Mouse (Mus musculus) myocyte (in vitro differentiated cells): ENCODE data around the gene Ctdnep1. TPM values are rescaled to one million over a fixed set of nuclear protein-coding genes. Genes with fewer than 3 reads are reported as not detected.

ENCODE experiments used
- H3K27me3 ChIP-seq: one replicate; pipeline ENCODE4 v1.6.1; 2011; ENCODE audit not compliant: control insufficient read depth, insufficient read depth, insufficient read length
- H3K36me3 ChIP-seq: one replicate; pipeline ENCODE4 v1.6.1; 2011; ENCODE audit not compliant: control insufficient read depth, insufficient read depth
- H3K4me2 ChIP-seq: one replicate; pipeline ENCODE4 v1.6.1; 2011; ENCODE audit warnings: low read depth, control low read depth
- H3K4me3 ChIP-seq: one replicate; pipeline ENCODE4 v1.5.1; 2011; ENCODE audit warnings: mild to moderate bottlenecking, control low read depth, moderate library complexity
- H3K79me2 ChIP-seq: one replicate; pipeline ENCODE4 v1.6.1; 2011; ENCODE audit not compliant: control insufficient read depth, insufficient read depth
- H3ac ChIP-seq: one replicate; pipeline ENCODE4 v1.6.1; 2011; ENCODE audit not compliant: control insufficient read depth, insufficient read length
- CEBPB ChIP-seq: IDR thresholded peaks from 2 replicates; pipeline ENCODE4 v1.6.1; 2011; ENCODE audit warnings: mild to moderate bottlenecking, moderate library complexity; ENCODE audit not compliant: poor library complexity, insufficient read depth, severe bottlenecking
- E2F4 ChIP-seq: IDR thresholded peaks from one replicate; pipeline ENCODE4 v1.6.1; 2011; ENCODE audit warnings: mild to moderate bottlenecking, control low read depth, moderate library complexity; ENCODE audit not compliant: insufficient read depth
- MAX ChIP-seq: IDR thresholded peaks from one replicate; pipeline ENCODE4 v1.6.1; 2011; ENCODE audit warnings: low read depth, mild to moderate bottlenecking, control low read depth
- MYOD1 ChIP-seq, 3 experiments: IDR thresholded peaks; one replicate each; pipeline ENCODE4 v1.6.1; 2011; ENCODE audit warnings: control low read depth in 2 of 3, low read depth in 2 of 3, mild to moderate bottlenecking in 2 of 3, moderate library complexity in 1 of 3; ENCODE audit not compliant: insufficient read length in 2 of 3, control insufficient read depth in 1 of 3
- MYOG ChIP-seq, 3 experiments: IDR thresholded peaks; one replicate each; pipeline ENCODE4 v1.6.1; 2011; ENCODE audit warnings: control low read depth in 2 of 3, low read depth in 2 of 3, mild to moderate bottlenecking in 2 of 3; ENCODE audit not compliant: insufficient read length in 2 of 3, control insufficient read depth in 1 of 3, insufficient read depth in 1 of 3
- POLR2A ChIP-seq: IDR thresholded peaks from one replicate; pipeline ENCODE4 v1.6.1; 2011; ENCODE audit warnings: low read depth, mild to moderate bottlenecking, control low read depth, moderate library complexity; ENCODE audit not compliant: insufficient read length
- POLR2AphosphoS2 ChIP-seq: IDR thresholded peaks from one replicate; pipeline ENCODE4 v1.6.1; 2011; ENCODE audit warnings: low read depth, control low read depth; ENCODE audit not compliant: insufficient read length
- REST ChIP-seq: IDR thresholded peaks from one replicate; pipeline ENCODE4 v1.6.1; 2011; ENCODE audit warnings: mild to moderate bottlenecking, control low read depth, moderate library complexity; ENCODE audit not compliant: insufficient read depth, insufficient read length
- SRF ChIP-seq: IDR thresholded peaks from one replicate; pipeline ENCODE4 v1.6.1; 2011; ENCODE audit warnings: low read depth; ENCODE audit not compliant: control insufficient read depth, insufficient read length
- TCF12 ChIP-seq: IDR thresholded peaks from one replicate; pipeline ENCODE4 v1.6.1; 2011; ENCODE audit warnings: mild to moderate bottlenecking, control low read depth; ENCODE audit not compliant: poor library complexity, insufficient read depth, severe bottlenecking
- TCF3 ChIP-seq: IDR thresholded peaks from one replicate; pipeline ENCODE4 v1.6.1; 2011; ENCODE audit warnings: low read depth, control low read depth; ENCODE audit not compliant: insufficient read length
- USF1 ChIP-seq: IDR thresholded peaks from one replicate; pipeline ENCODE4 v1.6.1; 2011; ENCODE audit warnings: low read depth, mild to moderate bottlenecking, control low read depth, moderate library complexity
- polyA plus RNA-seq: library from polyadenylated mRNA; unstranded; fragments of >200 nt; fragmentation: generic; extraction: Trizol; gene quantifications from one replicate; pipeline ENCODE4 v1.2.1, GENCODE M21; 2012; ENCODE audit warnings: missing spikeins

Ctdnep1 gene
- polyA plus RNA-seq, 1 experiment: 146 TPM

DNA sequence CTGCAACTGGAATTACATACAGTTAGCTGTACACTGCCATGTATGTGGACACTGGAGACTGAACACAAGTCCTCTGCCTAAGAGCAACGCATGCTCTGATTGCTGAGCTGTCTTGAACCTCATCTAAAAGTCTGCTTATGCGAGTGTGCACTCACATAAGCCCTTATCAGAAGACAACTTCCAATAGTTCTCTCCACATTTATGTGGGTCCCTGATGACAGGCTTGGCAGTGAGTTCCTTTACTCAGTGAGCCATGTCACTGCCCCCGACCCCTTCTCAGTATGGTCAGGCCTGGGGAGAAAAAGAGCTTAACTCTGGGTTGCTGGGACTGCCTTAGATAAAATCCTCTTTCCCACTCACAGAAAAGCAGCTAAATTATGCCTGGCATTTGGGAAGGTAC is 35.7 kb downstream of the Ctdnep1 start, which contains the start of gene Dlg4:
TSS of gene Dlg4 (plus strand) at position 274 of the 400 bp plus-strand sequence.
- peaks cover 12% of the 10 kb centered on the region for H3K36me3 ChIP-seq
- no peak for TF ChIP-seq E2F4
- no peak for TF ChIP-seq SRF
- H3K27me3 ChIP-seq: no peaks in the 10 kb centered on the region
- H3K4me3 ChIP-seq: peak within 1 kb of the TSS; percentile 43
- no peak within 1 kb of the TSS for H3ac ChIP-seq
- peaks cover 20% of the 10 kb centered on the region for H3K79me2 ChIP-seq
- H3K4me2 ChIP-seq: peak within 1 kb of the TSS; percentile 81

DNA sequence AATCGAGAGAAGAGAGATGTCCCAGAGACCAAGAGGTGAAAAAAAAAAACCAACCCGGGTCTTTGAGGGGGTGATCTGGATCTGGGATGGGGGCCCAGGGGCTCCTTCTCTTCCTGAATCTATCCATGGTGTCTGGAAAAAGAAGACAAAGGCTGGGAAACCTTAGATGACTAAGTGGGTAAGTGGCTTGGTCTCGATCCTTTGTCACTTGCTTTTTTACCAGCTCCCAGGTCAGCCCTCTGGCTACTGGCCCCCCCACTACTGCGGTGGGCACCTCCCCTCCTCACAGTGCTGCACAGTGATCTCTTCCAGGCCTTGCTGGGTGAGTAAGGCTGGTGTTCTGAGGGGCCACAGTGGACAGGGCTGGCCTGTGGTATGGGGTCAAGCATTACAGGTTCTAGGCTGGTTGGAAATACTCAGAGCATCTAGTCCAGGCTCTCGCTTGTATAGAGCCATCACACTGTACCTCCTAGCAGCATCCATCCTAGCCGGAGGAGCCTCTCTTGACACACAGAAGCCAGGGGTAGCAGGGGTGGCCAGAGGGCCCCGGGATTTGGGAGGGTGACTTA is 36.3 kb downstream of the Ctdnep1 start:
- no peak for TF ChIP-seq MYOD1 (IDR thresholded peaks at IDR 0.05; ENCODE audit: control insufficient read depth in 1 of 3, insufficient read length in 2 of 3, low read depth in 2 of 3)
- no peak for TF ChIP-seq POLR2A
- no peak for TF ChIP-seq POLR2AphosphoS2
- no peak for TF ChIP-seq SRF
- TF ChIP-seq E2F4: no peak
- TF ChIP-seq TCF12: no peak
- no peak for TF ChIP-seq USF1
- TF ChIP-seq MAX: no peak
- TF ChIP-seq TCF3: no peak
- TF ChIP-seq MYOG (IDR thresholded peaks at IDR 0.05; ENCODE audit: control insufficient read depth in 1 of 3, insufficient read depth in 1 of 3, insufficient read length in 2 of 3, low read depth in 2 of 3): no peak
- no peak for TF ChIP-seq REST
- no peak for TF ChIP-seq CEBPB
- Histone ChIP-seq H3K4me2 (peak overlapping the region; percentile 81), H3K27me3 (no peaks in the 10 kb centered on the region), H3ac (no peak overlapping the region), H3K4me3 (peak overlapping the region; percentile 43), H3K79me2 (peaks cover 26% of the 10 kb centered on the region), H3K36me3 (peaks cover 6% of the 10 kb centered on the region)

DNA sequence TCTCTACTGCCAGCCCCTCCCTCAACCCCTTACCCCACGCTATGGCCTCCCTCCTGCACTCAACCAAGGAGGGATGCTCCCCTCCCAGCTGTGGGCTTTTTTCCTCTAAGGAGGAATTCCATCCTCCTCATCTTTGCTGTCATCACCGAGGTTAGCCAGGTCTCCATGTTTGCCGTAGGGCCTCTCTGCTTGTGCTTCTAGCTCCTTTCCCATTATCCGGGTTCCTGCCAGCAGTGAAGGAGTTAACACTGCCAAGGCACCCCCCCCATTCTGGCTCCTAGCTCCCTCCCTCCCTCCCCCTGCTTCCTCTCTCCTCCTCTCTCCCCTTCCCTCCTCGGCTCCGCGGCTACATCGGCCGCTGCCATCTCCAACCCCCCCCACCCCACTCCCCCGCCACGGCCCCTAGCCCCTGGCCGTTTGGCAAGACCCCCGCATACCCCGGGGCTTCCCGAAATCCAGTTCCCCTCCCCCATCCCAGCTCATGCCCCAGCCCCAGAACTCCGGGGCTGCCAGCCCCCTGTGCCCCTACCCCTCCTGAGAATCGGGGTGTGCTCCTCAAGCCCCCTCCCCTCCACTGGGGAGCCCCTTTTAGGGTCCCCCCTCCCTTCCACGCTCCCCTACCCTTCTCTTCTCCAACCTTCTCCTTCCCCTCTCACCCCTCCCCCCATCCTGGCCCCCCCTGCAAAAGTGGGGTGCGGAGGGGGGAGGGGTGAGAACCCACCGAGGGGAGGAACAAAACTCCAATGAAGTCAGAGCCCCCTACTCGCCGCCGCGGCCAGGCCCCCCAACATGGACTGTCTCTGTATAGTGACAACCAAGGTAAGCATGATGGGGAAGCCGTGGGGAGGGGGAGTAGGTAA is 37.4 kb downstream of the Ctdnep1 start:
- Histone ChIP-seq H3K4me3 (peak overlapping the region; percentile 43), H3K4me2 (peak overlapping the region; percentile 92), H3K79me2 (peaks cover 29% of the 10 kb centered on the region), H3K36me3 (no peaks in the 10 kb centered on the region), H3K27me3 (no peaks in the 10 kb centered on the region), H3ac (no peak overlapping the region)
- TF ChIP-seq TCF12: no peak
- no peak for TF ChIP-seq MYOG (IDR thresholded peaks at IDR 0.05; ENCODE audit: control insufficient read depth in 1 of 3, insufficient read depth in 1 of 3, insufficient read length in 2 of 3, low read depth in 2 of 3)
- no peak for TF ChIP-seq USF1
- TF ChIP-seq SRF: no peak
- no peak for TF ChIP-seq MYOD1 (IDR thresholded peaks at IDR 0.05; ENCODE audit: control insufficient read depth in 1 of 3, insufficient read length in 2 of 3, low read depth in 2 of 3)
- no peak for TF ChIP-seq POLR2AphosphoS2
- no peak for TF ChIP-seq REST
- no peak for TF ChIP-seq TCF3
- TF ChIP-seq MAX: no peak
- no peak for TF ChIP-seq POLR2A
- no peak for TF ChIP-seq E2F4
- TF ChIP-seq CEBPB: no peak

DNA sequence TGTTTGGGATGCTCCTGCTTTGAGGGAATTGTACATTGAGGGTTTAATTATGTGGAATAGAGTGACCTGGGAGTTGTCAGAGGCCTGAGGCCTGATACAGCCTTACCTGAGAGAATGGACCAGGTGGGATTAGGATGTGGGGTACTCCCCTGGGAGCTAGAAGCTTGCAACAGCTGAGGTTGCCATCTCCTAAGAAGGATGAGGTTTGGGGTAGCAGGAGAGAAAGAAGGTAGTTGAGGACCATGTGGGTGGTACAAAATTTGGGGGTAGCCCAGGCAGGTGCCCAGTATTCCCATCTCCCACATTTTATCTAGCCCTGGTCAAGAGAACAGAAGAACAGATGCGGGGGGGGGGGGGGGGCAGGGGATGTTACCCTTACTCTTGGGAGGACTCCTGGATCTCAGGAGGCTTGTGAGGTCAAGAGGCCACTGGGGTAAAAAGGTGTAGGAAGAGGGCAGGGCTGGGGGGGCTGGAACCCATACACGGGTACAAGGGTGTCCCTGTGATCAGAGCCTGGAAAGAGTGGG is 38.6 kb downstream of the Ctdnep1 start:
- Histone ChIP-seq H3ac (no peak overlapping the region), H3K27me3 (no peaks in the 10 kb centered on the region), H3K4me3 (peak overlapping the region; percentile 43), H3K4me2 (peak overlapping the region; percentile 92), H3K79me2 (peaks cover 32% of the 10 kb centered on the region), H3K36me3 (no peaks in the 10 kb centered on the region)
- TF ChIP-seq REST (no peak), USF1 (no peak), POLR2AphosphoS2 (no peak), E2F4 (no peak), MAX (no peak), POLR2A (no peak), TCF12 (no peak), CEBPB (no peak), MYOD1 (IDR thresholded peaks at IDR 0.05; ENCODE audit: control insufficient read depth in 1 of 3, insufficient read length in 2 of 3, low read depth in 2 of 3) (no peak), SRF (no peak), TCF3 (no peak), MYOG (IDR thresholded peaks at IDR 0.05; ENCODE audit: control insufficient read depth in 1 of 3, insufficient read depth in 1 of 3, insufficient read length in 2 of 3, low read depth in 2 of 3) (no peak)
